In genomic region chr6:145115476-145116097, GRCm38 (mm10) we compare ENCODE assay signal across 8 mouse cellular contexts. TPM values are rescaled to one million over a fixed set of nuclear protein-coding genes. Genes with fewer than 3 reads are reported as not detected.
DNase-seq lines count a peak whose midpoint lies in the region; ATAC-seq lines count a peak whose summit lies in the region.
"Had no signal": no experiment of that assay in that cellular context is flagged by ENCODE, and none has a peak within 500 bp of the region (broad histone marks: within the 10 kb centered on the region; RNA-seq: fewer than 3 reads in every experiment).

Lrmp (plus strand) TSS chr6:145115653.

- peaks cover 2% of the 10 kb centered on the region; the same call in 1 of the 2 replicates for H3K27me3 ChIP-seq in hindbrain, embryonic 10.5 days (ENCODE audit: insufficient read depth, poor library complexity, severe bottlenecking)
- no peaks in the 10 kb centered on the region for H3K27me3 ChIP-seq in megakaryocyte, embryonic 14.5 days (replicated peaks)

- WGBS in hindbrain, embryonic 10.5 days: 71% methylated on average over 6 of the region's 6 CpGs

- intact Hi-C loops in left cerebral cortex, postnatal 4 days (cut with DNase I): no loop called here

- no peaks in the 10 kb centered on the region for H3K36me3 ChIP-seq in hindbrain, embryonic 10.5 days
- peaks cover 9% of the 10 kb centered on the region for H3K36me3 ChIP-seq in megakaryocyte, embryonic 14.5 days (replicated peaks; ENCODE audit: low read length)

- H3K4me1 ChIP-seq in hindbrain, embryonic 10.5 days (replicated peaks): peaks cover 15% of the 10 kb centered on the region
- peaks cover 54% of the 10 kb centered on the region for H3K4me1 ChIP-seq in megakaryocyte, embryonic 14.5 days

- no peaks in the 10 kb centered on the region for H3K9me3 ChIP-seq in hindbrain, embryonic 10.5 days
- peaks cover 15% of the 10 kb centered on the region for H3K9me3 ChIP-seq in megakaryocyte, embryonic 14.5 days

- H3K27ac ChIP-seq in hindbrain, embryonic 10.5 days: peak within 1 kb of the TSS; percentile 88

- H3K4me3 ChIP-seq in hindbrain, embryonic 10.5 days: peak within 1 kb of the TSS; percentile 24; the same call in 1 of the 2 replicates
- peak within 1 kb of the TSS; percentile 4 for H3K4me3 ChIP-seq in megakaryocyte, embryonic 14.5 days (replicated peaks)
- H3K4me3 ChIP-seq: erythroblast, embryonic 14.5 days had no signal

- peak; percentile 70 to 73 for DNase-seq in B cell, adult 2 months
- no peak for DNase-seq in hindbrain, embryonic 10.5 days (ENCODE audit: low spot score)
- DNase-seq in ovary, postnatal 36 days (ENCODE audit: low spot score): no peak
- no peak for DNase-seq in testis, postnatal 14 days (ENCODE audit: low spot score)
- no peak for DNase-seq in left cerebral cortex, postnatal 4 days

- peak; percentile 91 for ATAC-seq in CD4-positive, CD25-positive, alpha-beta regulatory T cell, adult 4 months

RNA-seq across cellular contexts. Expression of gene Lrmp, which starts in this region (rescaled TPM):
- polyA plus RNA-seq in CD4-positive, CD25-positive, alpha-beta regulatory T cell, adult 4 months (2017; shearing (Covaris generic)): 100 to 1,000 TPM; 157 to 238 TPM
- polyA plus RNA-seq in hindbrain, embryonic 10.5 days (2016; fragmentation: Nextera tagmentation; extraction: Ambion mirVana): 1.8 and 2.4 TPM in 2 replicates
- 69.2 and 175 TPM in 2 replicates for polyA plus RNA-seq in megakaryocyte, embryonic 14.5 days (2012; ENCODE audit: insufficient read depth, low replicate concordance)
- total RNA-seq in left cerebral cortex, postnatal 4 days (2021): 1 to 10 TPM; 1.4 to 1.8 TPM

Comparison
In these comparisons a context has a peak if more than half of its experiments do, and no peak if none do; other contexts are left out.
1. RNA of gene Lrmp (polyA plus RNA-seq): 157 to 238 TPM in CD4-positive, CD25-positive, alpha-beta regulatory T cell, adult 4 months and 69.2 to 175 TPM in megakaryocyte, embryonic 14.5 days; 1.8 to 2.4 TPM in hindbrain, embryonic 10.5 days; every median in the first group is over 10 times any median in the second.
2. DNase-seq: peak in B cell, adult 2 months (2 of 2); none in hindbrain, embryonic 10.5 days (single experiment), ovary, postnatal 36 days (single experiment), testis, postnatal 14 days (single experiment) and left cerebral cortex, postnatal 4 days (single experiment).